Mouse (Mus musculus): Measurements from ENCODE around the gene Slc35b2. TPM values are rescaled to one million over a fixed set of nuclear protein-coding genes. Genes with fewer than 3 reads are reported as not detected.

Slc35b2 gene
- polyA plus RNA-seq, 1 experiment from 2014 or later, result 86.5 TPM

GRCm38 (mm10) chr17:45599446-45600242, 36.0 kb downstream of the Slc35b2 start, which contains the start of gene Slc29a1:
Slc29a1 (minus strand) TSS chr17:45599606.
- 15% methylated on average over 32 of the region's 32 CpGs for WGBS
- Histone ChIP-seq H3K9me3 (no peaks in the 10 kb centered on the region), H3K4me1 (replicated peaks) (peaks cover 47% of the 10 kb centered on the region), H3K4me3 (peak within 1 kb of the TSS; percentile 32), H3K4me2 (peak within 1 kb of the TSS; percentile 56), H3K27ac (no peak within 1 kb of the TSS), H3K9ac (peak within 1 kb of the TSS; percentile 68), H3K36me3 (no peaks in the 10 kb centered on the region), H3K27me3 (peaks cover 48% of the 10 kb centered on the region)
- no peak for ATAC-seq (ENCODE audit: low FRiP score)

GRCm38 (mm10) chr17:45600267-45600666, 36.6 kb downstream of the Slc35b2 start:
- no peak for ATAC-seq (ENCODE audit: low FRiP score)
- 56% methylated on average over 8 of the region's 8 CpGs for WGBS

GRCm38 (mm10) chr17:45601325-45601724, 37.7 kb downstream of the Slc35b2 start:
- no peak overlapping the region for H3K4me2 ChIP-seq
- WGBS, result 13% methylated on average over 22 of the region's 22 CpGs

More at GRCm38 (mm10) chr17:45600267-45600666, 36.6 kb downstream of the Slc35b2 start:
- no peaks in the 10 kb centered on the region for H3K9me3 ChIP-seq
- peaks cover 42% of the 10 kb centered on the region for H3K27me3 ChIP-seq
- no peak overlapping the region for H3K9ac ChIP-seq
- H3K4me1 ChIP-seq (replicated peaks), result peaks cover 41% of the 10 kb centered on the region
- no peak overlapping the region for H3K4me2 ChIP-seq
- H3K27ac ChIP-seq, result no peak overlapping the region
- no peaks in the 10 kb centered on the region for H3K36me3 ChIP-seq
- H3K4me3 ChIP-seq, result no peak overlapping the region

GRCm38 (mm10) chr17:45601877-45602304, 38.2 kb downstream of the Slc35b2 start, which contains the start of gene Mymx:
Mymx (minus strand) TSS chr17:45602102.
- Histone ChIP-seq H3K36me3 (no peaks in the 10 kb centered on the region), H3K9me3 (no peaks in the 10 kb centered on the region), H3K27ac (no peak within 1 kb of the TSS), H3K4me2 (no peak within 1 kb of the TSS), H3K9ac (no peak within 1 kb of the TSS), H3K4me3 (no peak within 1 kb of the TSS), H3K4me1 (replicated peaks) (peaks cover 24% of the 10 kb centered on the region), H3K27me3 (peaks cover 35% of the 10 kb centered on the region)
- peak; percentile 32; the same call in 1 of the 2 replicates for ATAC-seq (ENCODE audit: low FRiP score)
- 22% methylated on average over 6 of the region's 6 CpGs for WGBS

More at GRCm38 (mm10) chr17:45601325-45601724, 37.7 kb downstream of the Slc35b2 start:
- Histone ChIP-seq H3K9me3 (no peaks in the 10 kb centered on the region), H3K27me3 (peaks cover 39% of the 10 kb centered on the region), H3K4me1 (replicated peaks) (peaks cover 30% of the 10 kb centered on the region), H3K36me3 (no peaks in the 10 kb centered on the region), H3K4me3 (no peak overlapping the region), H3K27ac (no peak overlapping the region), H3K9ac (no peak overlapping the region)
- ATAC-seq (ENCODE audit: low FRiP score), result no peak

GRCm38 (mm10) chr17:45602984-45603383, 39.3 kb downstream of the Slc35b2 start:
- peaks cover 32% of the 10 kb centered on the region for H3K27me3 ChIP-seq
- H3K9me3 ChIP-seq, result no peaks in the 10 kb centered on the region
- H3K27ac ChIP-seq, result no peak overlapping the region
- no peaks in the 10 kb centered on the region for H3K36me3 ChIP-seq
- WGBS, result 79% methylated on average over 3 of the region's 3 CpGs
- no peak overlapping the region for H3K4me3 ChIP-seq
- H3K4me2 ChIP-seq, result no peak overlapping the region
- peaks cover 21% of the 10 kb centered on the region for H3K4me1 ChIP-seq (replicated peaks)
- ATAC-seq (ENCODE audit: low FRiP score), result no peak
- no peak overlapping the region for H3K9ac ChIP-seq

- no peaks in the 10 kb centered on the region for H3K9me3 ChIP-seq
- H3K9ac ChIP-seq, result no peak overlapping the region
- H3K4me2 ChIP-seq, result no peak overlapping the region
- ATAC-seq (ENCODE audit: low FRiP score), result no peak
- H3K27ac ChIP-seq, result no peak overlapping the region
- H3K27me3 ChIP-seq, result peaks cover 8% of the 10 kb centered on the region
- H3K36me3 ChIP-seq, result no peaks in the 10 kb centered on the region
- 82% methylated on average over 15 of the region's 15 CpGs for WGBS
- H3K4me1 ChIP-seq (replicated peaks), result peaks cover 6% of the 10 kb centered on the region; the same call in 1 of the 2 replicates
- H3K4me3 ChIP-seq, result no peak overlapping the region
Measured at GRCm38 (mm10) chr17:45606992-45607879, 43.6 kb downstream of the Slc35b2 start.

- Histone ChIP-seq H3K9me3 (no peaks in the 10 kb centered on the region), H3K9ac (no peak overlapping the region), H3K36me3 (no peaks in the 10 kb centered on the region), H3K27me3 (peaks cover 2% of the 10 kb centered on the region; the same call in 1 of the 2 replicates), H3K4me1 (replicated peaks) (peaks cover 6% of the 10 kb centered on the region; the same call in 1 of the 2 replicates), H3K4me2 (no peak overlapping the region), H3K4me3 (no peak overlapping the region), H3K27ac (no peak overlapping the region)
- 88% methylated on average over 4 of the region's 4 CpGs for WGBS
- ATAC-seq (ENCODE audit: low FRiP score), result no peak
Measured at GRCm38 (mm10) chr17:45608396-45608795, 44.7 kb downstream of the Slc35b2 start.

GRCm38 (mm10) chr17:45610144-45610866, 46.6 kb downstream of the Slc35b2 start:
- WGBS, result 27% methylated on average over 5 of the region's 5 CpGs
- Histone ChIP-seq H3K4me3 (no peak overlapping the region), H3K4me2 (no peak overlapping the region), H3K36me3 (no peaks in the 10 kb centered on the region), H3K9me3 (no peaks in the 10 kb centered on the region), H3K4me1 (replicated peaks) (peaks cover 6% of the 10 kb centered on the region; the same call in 1 of the 2 replicates), H3K9ac (no peak overlapping the region), H3K27me3 (no peaks in the 10 kb centered on the region), H3K27ac (no peak overlapping the region)
- no peak for ATAC-seq (ENCODE audit: low FRiP score)

- 84% methylated on average over 8 of the region's 8 CpGs for WGBS
- H3K27ac ChIP-seq, result no peak overlapping the region
- H3K27me3 ChIP-seq, result no peaks in the 10 kb centered on the region
- no peak overlapping the region for H3K4me2 ChIP-seq
- H3K9me3 ChIP-seq, result no peaks in the 10 kb centered on the region
- peaks cover 6% of the 10 kb centered on the region; the same call in 1 of the 2 replicates for H3K4me1 ChIP-seq (replicated peaks)
- no peak for ATAC-seq (ENCODE audit: low FRiP score)
- no peak overlapping the region for H3K4me3 ChIP-seq
- H3K9ac ChIP-seq, result no peak overlapping the region
- H3K36me3 ChIP-seq, result no peaks in the 10 kb centered on the region
Measured at GRCm38 (mm10) chr17:45612008-45612407, 48.3 kb downstream of the Slc35b2 start.

GRCm38 (mm10) chr17:45612921-45613320, 49.2 kb downstream of the Slc35b2 start:
- 89% methylated on average over 7 of the region's 7 CpGs for WGBS
- no peaks in the 10 kb centered on the region for H3K27me3 ChIP-seq

GRCm38 (mm10) chr17:45616046-45616650, 52.5 kb downstream of the Slc35b2 start:
- Histone ChIP-seq H3K4me3 (no peak overlapping the region), H3K4me1 (replicated peaks) (peaks cover 4% of the 10 kb centered on the region; the same call in 1 of the 2 replicates), H3K27me3 (no peaks in the 10 kb centered on the region), H3K9ac (no peak overlapping the region), H3K27ac (no peak overlapping the region), H3K36me3 (no peaks in the 10 kb centered on the region), H3K4me2 (no peak overlapping the region), H3K9me3 (no peaks in the 10 kb centered on the region)
- ATAC-seq (ENCODE audit: low FRiP score), result no peak
- 68% methylated on average over 4 of the region's 4 CpGs for WGBS

More at GRCm38 (mm10) chr17:45612921-45613320, 49.2 kb downstream of the Slc35b2 start:
- no peak overlapping the region for H3K9ac ChIP-seq
- no peaks in the 10 kb centered on the region for H3K36me3 ChIP-seq
- no peak for ATAC-seq (ENCODE audit: low FRiP score)
- no peak overlapping the region for H3K4me2 ChIP-seq
- H3K27ac ChIP-seq, result no peak overlapping the region
- peaks cover 6% of the 10 kb centered on the region; the same call in 1 of the 2 replicates for H3K4me1 ChIP-seq (replicated peaks)
- H3K9me3 ChIP-seq, result no peaks in the 10 kb centered on the region
- H3K4me3 ChIP-seq, result no peak overlapping the region

Measured in hindbrain, embryonic 13.5 days (tissue).